Mouse (Mus musculus) ovary, adult 18-20 months (tissue): ENCODE results near the gene Hmgb2.
"Not testable (repeated sequence)": the region's sequence is repeated elsewhere in the genome, so short reads cannot be mapped to it uniquely, and the experiment has no call there.

Experiments used
- DNase-seq: peaks from one replicate; pipeline ENCODE4 v3.0.0; 2022; ENCODE audit warnings: low spot score, mixed read lengths

The Hmgb2 gene

GRCm38 (mm10) chr8:57511316-57512118 lies at the start of gene Hmgb2:
Gene Hmgb2 (plus strand): TSS chr8:57511907.
- peak; percentile 100 for DNase-seq

- no peak for DNase-seq
Measured at GRCm38 (mm10) chr8:57462839-57463238, 48.9 kb upstream of the Hmgb2 start.

GRCm38 (mm10) chr8:57463757-57464156 lies 48.0 kb upstream of the Hmgb2 start:
- no peak for DNase-seq

GRCm38 (mm10) chr8:57468624-57469023 lies 43.1 kb upstream of the Hmgb2 start:
- DNase-seq = peak; percentile 69

- DNase-seq = no peak
Measured at GRCm38 (mm10) chr8:57470863-57471262, 40.8 kb upstream of the Hmgb2 start.

- DNase-seq = no peak
Measured at GRCm38 (mm10) chr8:57473751-57474150, 38.0 kb upstream of the Hmgb2 start.

- DNase-seq = no peak
Measured at GRCm38 (mm10) chr8:57478406-57478805, 33.3 kb upstream of the Hmgb2 start.

- DNase-seq = no peak
Measured at GRCm38 (mm10) chr8:57479700-57480099, 32.0 kb upstream of the Hmgb2 start.

GRCm38 (mm10) chr8:57480606-57481005 lies 31.1 kb upstream of the Hmgb2 start:
- DNase-seq = no peak

GRCm38 (mm10) chr8:57486491-57487440 lies 24.9 kb upstream of the Hmgb2 start:
- DNase-seq = peak; percentile 12

- DNase-seq = peak; percentile 96
Measured at GRCm38 (mm10) chr8:57487441-57488155, 24.1 kb upstream of the Hmgb2 start, which contains the start of gene Sap30. Gene Sap30 (minus strand): TSS chr8:57487860.

GRCm38 (mm10) chr8:57488312-57488765 lies 23.4 kb upstream of the Hmgb2 start:
- peak; percentile 37 for DNase-seq

GRCm38 (mm10) chr8:57489366-57489765 lies 22.3 kb upstream of the Hmgb2 start:
- DNase-seq = no peak

- DNase-seq = no peak
Measured at GRCm38 (mm10) chr8:57489896-57490295, 21.8 kb upstream of the Hmgb2 start.

- DNase-seq = no peak
Measured at GRCm38 (mm10) chr8:57491873-57492272, 19.8 kb upstream of the Hmgb2 start.

- DNase-seq = no peak
Measured at GRCm38 (mm10) chr8:57498494-57498846, 13.2 kb upstream of the Hmgb2 start.

- DNase-seq = peak; percentile 11
Measured at GRCm38 (mm10) chr8:57498847-57499511, 12.7 kb upstream of the Hmgb2 start.

GRCm38 (mm10) chr8:57503641-57504040 lies 8.1 kb upstream of the Hmgb2 start:
- no peak for DNase-seq

- DNase-seq = not testable (repeated sequence)
Measured at GRCm38 (mm10) chr8:57505500-57505899, 6.2 kb upstream of the Hmgb2 start.

- no peak for DNase-seq
Measured at GRCm38 (mm10) chr8:57507556-57508063, 4.1 kb upstream of the Hmgb2 start.

- DNase-seq = no peak
Measured at GRCm38 (mm10) chr8:57508657-57509056, 3.0 kb upstream of the Hmgb2 start.
